Mouse (Mus musculus) MEL (cell line): ENCODE results near the gene Alg9.

Experiments used
- CTCF ChIP-seq, 3 experiments: IDR thresholded peaks in 2 of 3; conservative IDR thresholded peaks in 1 of 3; 2 replicates each; pipeline ENCODE4 v1.5.1; 2011 to 2012; ENCODE audit warnings: low read length in 3 of 3, low read depth in 2 of 3, mild to moderate bottlenecking in 2 of 3, improper control_type of control experiment in 1 of 3, inconsistent platforms in 1 of 3, mixed read lengths in 1 of 3, moderate library complexity in 1 of 3; ENCODE audit not compliant: control insufficient read depth in 1 of 3, insufficient read depth in 1 of 3, poor library complexity in 1 of 3, severe bottlenecking in 1 of 3
- E2F4 ChIP-seq: IDR thresholded peaks from 2 replicates; pipeline ENCODE4 v1.6.1; 2011; ENCODE audit warnings: low read depth, low read length, improper control_type of control experiment, borderline replicate concordance
- EP300 ChIP-seq, 2 experiments: IDR thresholded peaks; 2 replicates each; pipeline ENCODE4 v1.6.1; 2011; ENCODE audit warnings: improper control_type of control experiment in 2 of 2, low read length in 2 of 2, low read depth in 1 of 2, mild to moderate bottlenecking in 1 of 2
- MAX ChIP-seq: IDR thresholded peaks from 2 replicates; pipeline ENCODE4 v1.6.1; 2011; ENCODE audit warnings: low read length, improper control_type of control experiment
- MYC ChIP-seq: IDR thresholded peaks from 2 replicates; pipeline ENCODE4 v1.6.1; 2011; ENCODE audit warnings: low read depth, mild to moderate bottlenecking, low read length, improper control_type of control experiment, moderate library complexity
- NELFE ChIP-seq: IDR thresholded peaks from 2 replicates; pipeline ENCODE4 v1.6.1; 2011; ENCODE audit warnings: low read depth, low read length, improper control_type of control experiment
- POLR2A ChIP-seq, 2 experiments: IDR thresholded peaks; 2 replicates each; pipeline ENCODE4 v1.6.1; 2011 to 2012; ENCODE audit warnings: low read length in 2 of 2, mild to moderate bottlenecking in 2 of 2, control low read depth in 1 of 2, improper control_type of control experiment in 1 of 2, low read depth in 1 of 2, moderate library complexity in 1 of 2; ENCODE audit not compliant: control insufficient read depth in 1 of 2, insufficient read depth in 1 of 2, poor library complexity in 1 of 2
- TBP ChIP-seq: IDR thresholded peaks from 2 replicates; pipeline ENCODE4 v1.8.0; 2011; ENCODE audit warnings: low read depth, low read length, improper control_type of control experiment

DNA sequence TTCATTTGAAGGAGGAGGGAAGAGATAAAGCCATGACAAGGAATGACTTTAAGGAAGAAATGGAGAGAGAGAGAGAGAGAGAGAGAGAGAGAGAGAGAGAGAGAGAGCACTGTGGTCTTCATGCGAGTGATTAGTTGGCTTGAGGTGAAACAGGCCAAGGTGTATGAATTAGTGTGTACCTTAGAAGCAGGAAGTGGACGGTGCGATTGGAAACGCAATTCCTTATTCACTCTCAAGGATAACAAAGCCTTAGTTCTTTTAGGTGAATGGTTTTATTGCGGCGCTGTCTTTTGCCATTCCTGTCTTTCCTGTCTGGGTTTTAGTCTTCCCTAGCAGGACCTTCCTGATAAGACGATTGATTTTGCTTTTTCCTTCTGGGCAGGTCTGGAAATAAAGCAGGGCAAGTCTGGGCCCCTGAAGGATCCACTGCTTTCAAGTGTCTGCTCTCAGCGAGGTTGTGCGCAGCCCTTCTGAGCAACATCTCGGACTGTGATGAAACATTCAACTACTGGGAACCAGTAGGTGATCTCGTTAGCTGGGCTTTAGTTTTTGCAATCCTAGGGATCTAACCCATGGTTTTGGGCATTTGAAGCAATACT lies 1.4 kb downstream of the Alg9 start:
- TF ChIP-seq TBP, result no peak
- TF ChIP-seq CTCF (IDR thresholded peaks at IDR 0.05 in 2 of 3, conservative IDR thresholded peaks at IDR 0.05 in 1 of 3; ENCODE audit: control insufficient read depth in 1 of 3, insufficient read depth in 1 of 3, low read depth in 2 of 3, low read length in 3 of 3, poor library complexity in 1 of 3, severe bottlenecking in 1 of 3), result no peak
- TF ChIP-seq NELFE, result no peak
- TF ChIP-seq EP300 (IDR thresholded peaks at IDR 0.05; ENCODE audit: low read depth in 1 of 2, low read length in 2 of 2), result no peak
- TF ChIP-seq MYC, result no peak
- no peak for TF ChIP-seq MAX
- TF ChIP-seq E2F4, result no peak
- no peak for TF ChIP-seq POLR2A (IDR thresholded peaks at IDR 0.05; ENCODE audit: control insufficient read depth in 1 of 2, insufficient read depth in 1 of 2, low read depth in 1 of 2, low read length in 2 of 2, poor library complexity in 1 of 2)
